Mouse (Mus musculus) c-Kit-positive CD71-positive TER-119-negative erythroid progenitor cells, embryonic 14.5 days (primary cell): ENCODE data around the gene Ctnnd2.

Experiments
- DNase-seq: peaks from one replicate; pipeline ENCODE4 v3.0.0-alpha.2; 2013; ENCODE audit warnings: low read depth

Gene Ctnnd2

GRCm38 (mm10) chr15:30240881-30241280 is 68.5 kb downstream of the Ctnnd2 start:
- no peak for DNase-seq

- DNase-seq: no peak
These were observed 96.4 kb downstream of the Ctnnd2 start for GRCm38 (mm10) chr15:30268822-30269221.

GRCm38 (mm10) chr15:30271141-30271572 is 98.8 kb downstream of the Ctnnd2 start:
- DNase-seq: no peak

GRCm38 (mm10) chr15:30272326-30272725 is 99.9 kb downstream of the Ctnnd2 start:
- DNase-seq: no peak

GRCm38 (mm10) chr15:30275721-30276120 is 103.3 kb downstream of the Ctnnd2 start:
- DNase-seq: no peak

GRCm38 (mm10) chr15:30276691-30277090 is 104.3 kb downstream of the Ctnnd2 start:
- DNase-seq: no peak

- no peak for DNase-seq
These were observed 106.2 kb downstream of the Ctnnd2 start for GRCm38 (mm10) chr15:30278610-30279009.

GRCm38 (mm10) chr15:30285572-30286244 is 113.3 kb downstream of the Ctnnd2 start:
- DNase-seq: no peak

- no peak for DNase-seq
These were observed 113.9 kb downstream of the Ctnnd2 start for GRCm38 (mm10) chr15:30286245-30286642.

GRCm38 (mm10) chr15:30302824-30303223 is 130.4 kb downstream of the Ctnnd2 start:
- peak; percentile 1 for DNase-seq

GRCm38 (mm10) chr15:30306437-30306836 is 134.0 kb downstream of the Ctnnd2 start:
- DNase-seq: no peak

GRCm38 (mm10) chr15:30322543-30322942 is 150.2 kb downstream of the Ctnnd2 start:
- DNase-seq: no peak

GRCm38 (mm10) chr15:30333336-30334310 is 161.2 kb downstream of the Ctnnd2 start:
- no peak for DNase-seq

- DNase-seq: no peak
These were observed 166.3 kb downstream of the Ctnnd2 start for GRCm38 (mm10) chr15:30338585-30339197.

- no peak for DNase-seq
These were observed 173.4 kb downstream of the Ctnnd2 start for GRCm38 (mm10) chr15:30345754-30346153.

GRCm38 (mm10) chr15:30364491-30364890 is 192.1 kb downstream of the Ctnnd2 start:
- no peak for DNase-seq

GRCm38 (mm10) chr15:30369997-30370396 is 197.6 kb downstream of the Ctnnd2 start:
- no peak for DNase-seq

- DNase-seq: no peak
These were observed 198.8 kb downstream of the Ctnnd2 start for GRCm38 (mm10) chr15:30371151-30371550.

- no peak for DNase-seq
These were observed 201.3 kb downstream of the Ctnnd2 start for GRCm38 (mm10) chr15:30373654-30374215.

GRCm38 (mm10) chr15:30374907-30375306 is 202.5 kb downstream of the Ctnnd2 start:
- no peak for DNase-seq

GRCm38 (mm10) chr15:30383075-30383842 is 210.9 kb downstream of the Ctnnd2 start:
- DNase-seq: no peak
